Mouse (Mus musculus): ENCODE measurements around the gene Paqr7.

Gene Paqr7

GRCm38 (mm10) chr4:134496595-134497210 lies at the start of gene Paqr7:
Gene Paqr7 (plus strand): TSS chr4:134496697.
- peak in 1 of 2 experiments; percentile 82 for DNase-seq (ENCODE audit: low spot score in 2 of 2)

- no peak for DNase-seq (ENCODE audit: low spot score in 2 of 2)
Measured at GRCm38 (mm10) chr4:134447966-134448365, 48.5 kb upstream of the Paqr7 start.

GRCm38 (mm10) chr4:134449595-134450391 lies 46.7 kb upstream of the Paqr7 start:
- DNase-seq (ENCODE audit: low spot score in 2 of 2) = no peak

GRCm38 (mm10) chr4:134450392-134451195 lies 45.9 kb upstream of the Paqr7 start:
- peak; percentile 69 to 78 for DNase-seq (ENCODE audit: low spot score in 2 of 2)

- DNase-seq (ENCODE audit: low spot score in 2 of 2) = no peak
Measured at GRCm38 (mm10) chr4:134451484-134451883, 45.0 kb upstream of the Paqr7 start.

- DNase-seq (ENCODE audit: low spot score in 2 of 2) = no peak
Measured at GRCm38 (mm10) chr4:134453619-134454400, 42.7 kb upstream of the Paqr7 start.

GRCm38 (mm10) chr4:134455310-134455709 lies 41.2 kb upstream of the Paqr7 start:
- DNase-seq (ENCODE audit: low spot score in 2 of 2) = no peak

- no peak for DNase-seq (ENCODE audit: low spot score in 2 of 2)
Measured at GRCm38 (mm10) chr4:134457130-134457825, 39.2 kb upstream of the Paqr7 start.

- DNase-seq (ENCODE audit: low spot score in 2 of 2) = no peak
Measured at GRCm38 (mm10) chr4:134458856-134459255, 37.6 kb upstream of the Paqr7 start.

- no peak for DNase-seq (ENCODE audit: low spot score in 2 of 2)
Measured at GRCm38 (mm10) chr4:134460277-134460676, 36.2 kb upstream of the Paqr7 start.

- DNase-seq (ENCODE audit: low spot score in 2 of 2) = no peak
Measured at GRCm38 (mm10) chr4:134461252-134461651, 35.2 kb upstream of the Paqr7 start.

- DNase-seq (ENCODE audit: low spot score in 2 of 2) = no peak
Measured at GRCm38 (mm10) chr4:134465789-134466188, 30.7 kb upstream of the Paqr7 start.

GRCm38 (mm10) chr4:134466381-134467262 lies 29.9 kb upstream of the Paqr7 start:
- DNase-seq (ENCODE audit: low spot score in 2 of 2) = no peak

- no peak for DNase-seq (ENCODE audit: low spot score in 2 of 2)
Measured at GRCm38 (mm10) chr4:134467435-134468214, 28.9 kb upstream of the Paqr7 start.

- peak; percentile 87 to 96 for DNase-seq (ENCODE audit: low spot score in 2 of 2)
Measured at GRCm38 (mm10) chr4:134468215-134468575, 28.3 kb upstream of the Paqr7 start, which contains the start of gene Stmn1. Gene Stmn1 (plus strand): TSS chr4:134468320.

GRCm38 (mm10) chr4:134468578-134469266 lies 27.8 kb upstream of the Paqr7 start:
- DNase-seq (ENCODE audit: low spot score in 2 of 2) = peak; percentile 85 to 93

GRCm38 (mm10) chr4:134469341-134469796 lies 27.1 kb upstream of the Paqr7 start:
- no peak for DNase-seq (ENCODE audit: low spot score in 2 of 2)

- no peak for DNase-seq (ENCODE audit: low spot score in 2 of 2)
Measured at GRCm38 (mm10) chr4:134469985-134470384, 26.5 kb upstream of the Paqr7 start.

All from left cerebral cortex, adult 9 months (tissue).